Mouse (Mus musculus) 416B (cell line): ENCODE measurements around the gene Klf9.
"Not testable (repeated sequence)": the region's sequence is repeated elsewhere in the genome, so short reads cannot be mapped to it uniquely, and the experiment has no call there.

ENCODE experiments used
- DNase-seq: peaks from one replicate; pipeline ENCODE4 v3.0.0; 2011; ENCODE audit warnings: low read depth

The Klf9 gene

DNA sequence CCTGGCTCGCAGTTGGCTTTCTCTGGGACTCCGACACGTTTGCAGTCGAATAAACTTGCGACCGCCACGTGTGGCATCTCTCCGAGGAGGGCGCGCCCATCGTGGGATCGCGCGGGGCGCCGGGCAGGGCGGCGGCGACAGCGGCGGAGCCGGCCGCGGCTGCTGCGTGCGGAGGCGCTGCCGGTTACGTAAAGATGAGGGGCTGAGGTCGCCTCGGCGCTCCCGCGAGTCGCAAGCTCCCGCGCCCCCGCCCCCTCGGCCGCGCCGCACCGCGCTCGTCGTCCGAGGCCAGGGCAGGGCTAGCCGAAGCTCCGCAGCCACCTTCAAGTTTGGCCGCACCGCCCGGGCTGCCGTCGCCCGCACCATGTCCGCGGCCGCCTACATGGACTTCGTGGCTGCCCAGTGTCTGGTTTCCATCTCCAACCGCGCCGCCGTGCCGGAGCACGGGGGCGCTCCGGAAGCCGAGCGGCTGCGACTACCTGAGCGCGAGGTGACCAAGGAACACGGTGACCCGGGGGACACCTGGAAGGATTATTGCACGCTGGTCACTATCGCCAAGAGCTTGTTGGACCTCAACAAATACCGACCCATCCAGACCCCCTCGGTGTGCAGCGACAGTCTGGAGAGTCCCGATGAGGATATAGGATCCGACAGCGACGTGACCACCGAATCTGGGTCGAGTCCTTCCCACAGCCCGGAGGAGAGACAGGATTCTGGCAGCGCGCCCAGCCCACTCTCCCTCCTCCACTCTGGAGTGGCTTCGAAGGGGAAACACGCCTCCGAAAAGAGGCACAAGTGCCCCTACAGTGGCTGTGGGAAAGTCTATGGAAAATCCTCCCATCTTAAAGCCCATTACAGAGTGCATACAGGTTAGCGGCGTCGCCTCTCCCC lies 610 bp downstream of the Klf9 start:
- DNase-seq = no peak

DNA sequence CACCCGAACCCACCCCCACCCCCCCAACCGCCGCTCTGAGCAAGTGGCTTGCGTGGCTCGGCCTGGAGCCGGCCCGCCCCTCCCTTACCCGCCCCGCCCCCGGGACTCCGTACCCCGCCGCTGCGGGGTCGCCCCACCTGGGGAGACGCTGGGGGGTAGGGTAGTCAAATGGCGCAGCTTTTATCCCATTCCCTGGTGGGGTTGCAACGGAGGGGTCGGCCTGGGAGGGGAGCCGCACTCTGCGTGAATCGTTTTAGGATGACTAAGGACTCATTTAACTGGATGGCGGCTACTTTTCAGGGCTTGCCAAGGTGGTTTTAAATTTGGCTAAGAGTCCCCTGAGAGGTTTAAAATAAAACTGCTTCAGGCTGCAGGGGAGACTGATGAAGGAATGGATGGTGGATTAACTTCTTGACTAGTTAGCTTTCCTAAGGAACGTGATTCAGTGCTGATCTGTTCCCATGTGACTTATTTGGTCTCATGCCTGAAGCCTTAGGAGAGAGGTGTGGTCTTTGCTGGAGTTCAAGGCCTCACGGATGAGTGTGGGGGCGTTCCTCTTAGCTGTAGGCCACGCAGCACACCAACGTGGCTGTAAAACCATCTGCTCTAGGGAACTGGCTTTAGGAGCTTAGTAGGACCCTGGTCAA lies 1.5 kb downstream of the Klf9 start:
- DNase-seq = peak; percentile 79

GRCm38 (mm10) chr19:23143074-23143445 lies 2.0 kb downstream of the Klf9 start:
- DNase-seq = no peak

DNA sequence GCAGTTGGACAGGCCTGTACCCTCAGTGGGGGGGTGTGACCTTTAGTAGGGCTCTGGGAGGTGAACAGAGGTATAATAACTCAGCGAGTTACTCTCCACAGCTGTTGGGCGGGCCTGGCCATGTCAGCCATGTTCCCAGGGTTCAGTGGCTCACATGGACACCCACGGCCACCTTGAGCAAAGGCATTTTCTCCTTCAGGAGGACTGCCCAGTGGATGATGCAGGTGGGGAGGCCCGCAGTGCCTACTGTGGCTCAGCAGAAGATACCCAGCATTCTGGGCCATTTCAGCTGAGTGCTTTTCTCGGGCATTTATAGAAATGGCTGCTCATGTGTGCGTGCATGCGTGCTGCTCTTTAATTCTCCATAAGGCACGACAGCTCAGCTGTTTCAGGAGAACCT lies 2.5 kb downstream of the Klf9 start:
- DNase-seq = no peak

DNA sequence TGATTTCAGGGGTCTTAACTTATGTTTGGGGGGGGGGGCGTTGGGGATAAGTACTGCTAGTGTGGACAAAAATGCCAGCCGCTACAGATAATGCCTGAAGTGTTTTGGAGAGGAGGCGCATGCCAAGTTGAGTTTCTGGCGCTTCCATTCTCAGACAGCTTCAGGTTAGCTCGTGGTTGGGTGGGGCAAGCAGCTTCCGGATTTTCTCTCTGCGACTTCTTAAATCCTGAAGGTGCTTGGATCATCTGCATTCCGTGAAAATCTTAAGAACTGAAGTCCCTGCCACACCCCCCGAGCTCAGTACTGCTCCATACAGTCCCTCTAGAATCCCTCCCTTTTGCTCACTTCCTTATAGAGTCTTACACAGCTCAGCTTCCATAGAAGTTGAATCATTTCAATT lies 3.0 kb downstream of the Klf9 start:
- DNase-seq = no peak

GRCm38 (mm10) chr19:23145146-23145545 lies 4.1 kb downstream of the Klf9 start:
- no peak for DNase-seq

- DNase-seq = not testable (repeated sequence)
Measured at GRCm38 (mm10) chr19:23145575-23145974, 4.5 kb downstream of the Klf9 start.

DNA sequence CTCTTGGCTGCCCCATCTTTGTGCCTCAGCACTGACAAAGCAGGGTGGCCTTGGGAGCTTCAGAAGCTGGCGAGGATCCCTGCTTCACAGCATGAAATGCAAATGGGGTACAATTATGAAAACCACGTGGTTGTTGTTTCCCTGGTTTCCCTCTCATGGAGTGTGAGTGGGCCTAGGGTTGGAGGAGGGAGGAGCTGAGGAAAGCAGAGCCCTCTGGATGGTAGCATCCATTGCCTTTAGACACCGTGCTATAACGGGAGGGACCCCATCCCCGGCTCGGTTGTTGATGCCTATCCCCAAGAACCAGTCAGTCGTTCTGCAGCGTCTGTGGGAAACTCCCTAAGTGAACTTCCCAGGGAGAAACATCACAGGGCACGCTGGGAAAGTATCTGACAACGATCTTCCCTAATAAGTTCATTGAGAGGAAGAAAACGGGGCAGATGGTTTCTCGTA lies 5.4 kb downstream of the Klf9 start:
- no peak for DNase-seq

- no peak for DNase-seq
Measured at GRCm38 (mm10) chr19:23147026-23147966, 6.3 kb downstream of the Klf9 start.

GRCm38 (mm10) chr19:23149465-23150410 lies 8.7 kb downstream of the Klf9 start:
- no peak for DNase-seq

GRCm38 (mm10) chr19:23150556-23151265 lies 9.7 kb downstream of the Klf9 start:
- DNase-seq = peak; percentile 61

DNA sequence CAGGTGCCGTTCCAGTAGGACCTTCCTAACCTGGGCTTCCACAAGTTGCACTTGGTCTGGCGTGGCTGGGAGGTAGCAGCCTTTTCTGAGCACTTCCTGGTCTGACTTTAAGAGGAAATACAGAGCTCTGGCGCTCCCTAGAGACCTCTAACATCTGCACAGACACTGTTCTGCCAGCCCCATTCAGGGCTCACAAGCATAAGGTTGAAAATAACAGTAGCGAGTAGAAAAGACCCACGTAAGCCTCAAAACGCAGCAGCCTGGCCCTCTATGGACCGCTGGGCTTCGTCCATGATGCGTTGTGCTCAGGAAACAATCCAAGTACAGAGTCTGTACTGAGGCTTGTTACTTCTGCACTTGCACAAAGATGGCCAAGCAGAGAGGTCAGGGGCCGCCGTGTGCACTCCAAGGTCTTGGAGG lies 10.6 kb downstream of the Klf9 start:
- peak; percentile 84 for DNase-seq

- DNase-seq = no peak
Measured at GRCm38 (mm10) chr19:23152201-23152640, 11.2 kb downstream of the Klf9 start.

DNA sequence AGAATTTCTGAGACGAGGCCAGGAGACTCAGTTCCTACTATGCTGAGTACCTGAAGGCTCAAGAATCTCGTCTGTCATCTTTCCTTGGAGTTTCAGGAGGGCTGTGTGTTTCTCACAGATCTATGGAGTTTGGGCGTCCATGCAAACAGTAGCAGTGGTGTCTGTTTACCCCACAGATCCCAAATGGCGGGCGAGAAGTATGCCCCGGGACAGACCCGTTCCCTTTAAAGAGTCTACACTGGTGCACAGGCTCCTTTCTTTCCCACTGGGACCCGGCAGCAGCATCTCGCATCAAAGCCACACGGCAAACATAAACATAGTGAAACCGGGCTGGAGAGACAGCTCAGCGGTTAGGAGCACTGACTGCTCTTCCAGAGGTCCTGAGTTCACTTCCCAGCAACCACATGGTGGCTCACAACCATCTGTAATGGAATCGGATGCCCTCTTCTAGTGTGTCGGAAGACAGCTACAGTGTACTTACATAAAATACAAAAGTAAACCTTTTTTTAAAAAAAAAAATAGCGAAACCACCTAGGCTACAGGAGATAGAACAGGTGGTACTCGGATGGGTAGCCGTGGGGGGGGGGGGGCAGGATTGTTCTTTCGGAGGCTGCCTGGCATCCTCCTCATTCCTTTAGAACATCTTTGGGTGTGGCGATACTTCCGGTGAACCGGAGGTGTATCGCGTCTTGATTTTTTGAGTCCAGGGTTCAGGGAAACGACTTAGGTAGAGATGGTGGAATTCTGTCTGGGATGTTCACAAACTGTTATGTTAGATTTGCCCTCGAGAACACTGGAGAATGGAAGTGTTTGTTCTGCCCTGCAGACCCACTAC lies 12.0 kb downstream of the Klf9 start:
- no peak for DNase-seq

DNA sequence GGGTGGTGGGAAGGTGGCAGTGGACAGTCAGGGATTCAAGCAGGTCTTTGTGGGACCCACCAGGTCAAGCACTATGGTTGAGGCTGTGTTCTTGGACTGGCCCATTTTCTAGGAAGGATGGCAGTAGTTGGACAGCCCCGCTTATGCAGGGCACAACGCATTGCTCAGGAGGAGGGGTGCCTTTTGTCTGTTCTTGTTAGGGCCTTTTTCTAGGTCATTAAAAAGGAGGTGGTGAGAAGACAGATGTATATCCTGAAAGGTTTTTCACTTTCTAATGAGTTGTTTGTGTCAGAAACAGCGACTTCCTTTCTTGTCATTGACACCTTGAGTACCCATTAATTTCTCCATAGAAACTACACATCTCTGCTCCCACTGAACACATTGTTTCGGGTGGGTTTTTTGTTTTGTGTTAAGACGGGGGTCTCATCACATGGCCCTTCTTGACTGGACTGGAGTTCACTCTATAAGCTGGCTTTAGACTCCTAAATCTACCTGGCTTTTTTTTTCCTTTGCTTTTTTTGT lies 12.6 kb downstream of the Klf9 start:
- DNase-seq = no peak

- DNase-seq = no peak
Measured at GRCm38 (mm10) chr19:23159780-23160395, 18.9 kb downstream of the Klf9 start.

DNA sequence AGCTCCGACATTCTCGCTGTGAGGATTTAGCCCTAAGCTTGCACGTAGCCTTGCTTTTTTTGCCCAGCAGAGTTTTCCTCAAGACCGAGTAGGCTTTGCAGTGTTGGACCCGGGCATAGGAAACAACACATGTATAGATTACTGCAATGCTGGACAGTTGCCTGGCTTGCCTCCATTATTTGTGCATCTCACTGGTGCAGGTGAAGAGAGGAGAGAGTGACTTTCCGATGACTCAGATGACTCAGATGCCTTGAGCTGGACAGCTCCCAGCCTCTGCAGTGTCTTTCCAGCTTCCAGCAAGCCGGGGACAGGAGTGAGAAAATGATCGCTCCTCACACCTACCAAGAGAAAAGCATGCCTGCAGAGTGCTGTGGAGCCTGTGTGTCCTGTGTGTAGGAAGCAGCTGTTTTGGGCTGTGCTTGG lies 21.4 kb downstream of the Klf9 start:
- no peak for DNase-seq

- DNase-seq = no peak
Measured at GRCm38 (mm10) chr19:23162877-23163276, 21.9 kb downstream of the Klf9 start.

GRCm38 (mm10) chr19:23163361-23163760 lies 22.3 kb downstream of the Klf9 start:
- no peak for DNase-seq
